Mouse (Mus musculus): ENCODE results near the gene Mr1.

Gene Mr1

GRCm38 (mm10) chr1:155093971-155094707 lies 52.5 kb downstream of the Mr1 start:
- DNase-seq (ENCODE audit: low spot score in 2 of 2), result no peak

GRCm38 (mm10) chr1:155093145-155093791 lies 53.3 kb downstream of the Mr1 start:
- no peak for DNase-seq (ENCODE audit: low spot score in 2 of 2)

GRCm38 (mm10) chr1:155091842-155092800 lies 54.5 kb downstream of the Mr1 start:
- no peak for DNase-seq (ENCODE audit: low spot score in 2 of 2)

- no peak for DNase-seq (ENCODE audit: low spot score in 2 of 2)
Measured at GRCm38 (mm10) chr1:155091374-155091841, 55.2 kb downstream of the Mr1 start.

- DNase-seq (ENCODE audit: low spot score in 2 of 2), result no peak
Measured at GRCm38 (mm10) chr1:155090736-155091135, 55.9 kb downstream of the Mr1 start.

GRCm38 (mm10) chr1:155090327-155090726 lies 56.3 kb downstream of the Mr1 start:
- no peak for DNase-seq (ENCODE audit: low spot score in 2 of 2)

- DNase-seq (ENCODE audit: low spot score in 2 of 2), result no peak
Measured at GRCm38 (mm10) chr1:155088847-155089603, 57.6 kb downstream of the Mr1 start.

GRCm38 (mm10) chr1:155088046-155088445 lies 58.6 kb downstream of the Mr1 start:
- no peak for DNase-seq (ENCODE audit: low spot score in 2 of 2)

GRCm38 (mm10) chr1:155086893-155087292 lies 59.7 kb downstream of the Mr1 start:
- peak; percentile 25 to 36 for DNase-seq (ENCODE audit: low spot score in 2 of 2)

GRCm38 (mm10) chr1:155086416-155086815 lies 60.2 kb downstream of the Mr1 start:
- no peak for DNase-seq (ENCODE audit: low spot score in 2 of 2)

- no peak for DNase-seq (ENCODE audit: low spot score in 2 of 2)
Measured at GRCm38 (mm10) chr1:155084839-155085238, 61.8 kb downstream of the Mr1 start.

- peak; percentile 82 to 84 for DNase-seq (ENCODE audit: low spot score in 2 of 2)
Measured at GRCm38 (mm10) chr1:155083271-155084265, 63.0 kb downstream of the Mr1 start.

GRCm38 (mm10) chr1:155082965-155083268 lies 63.7 kb downstream of the Mr1 start:
- peak; percentile 65 for DNase-seq (ENCODE audit: low spot score in 2 of 2)

- no peak for DNase-seq (ENCODE audit: low spot score in 2 of 2)
Measured at GRCm38 (mm10) chr1:155082158-155082964, 64.3 kb downstream of the Mr1 start.

- DNase-seq (ENCODE audit: low spot score in 2 of 2), result no peak
Measured at GRCm38 (mm10) chr1:155077675-155078074, 68.9 kb downstream of the Mr1 start.
